Mouse (Mus musculus) ES-E14 (cell line): ENCODE data around the gene Dock6. TPM values are rescaled to one million over a fixed set of nuclear protein-coding genes. Genes with fewer than 3 reads are reported as not detected.
"Not testable (repeated sequence)": the region's sequence is repeated elsewhere in the genome, so short reads cannot be mapped to it uniquely, and the experiment has no call there.

Experiments
- DNase-seq: peaks from one replicate; pipeline ENCODE4 v3.0.0-alpha.2; 2013; ENCODE audit warnings: low read depth, low spot score
- H3K27ac ChIP-seq: 2 replicates; pipeline ENCODE4 v1.5.1; 2012; ENCODE audit warnings: low read depth, mild to moderate bottlenecking, low read length, moderate library complexity, mixed read lengths; ENCODE audit not compliant: poor library complexity, insufficient read depth, severe bottlenecking
- H3K36me3 ChIP-seq: 2 replicates; pipeline ENCODE4 v1.6.1; 2012; ENCODE audit warnings: mild to moderate bottlenecking, low read length, moderate library complexity, mixed read lengths; ENCODE audit not compliant: control insufficient read depth, poor library complexity, insufficient read depth, severe bottlenecking
- H3K4me1 ChIP-seq, 2 experiments: fragments of 150-350 bp in 1 of 2; sonication (generic) in 1 of 2; 2 replicates each; pipeline ENCODE4 v1.6.1; 2012; ENCODE audit warnings: low read length in 2 of 2, mild to moderate bottlenecking in 1 of 2, mixed read lengths in 1 of 2; ENCODE audit not compliant: control insufficient read depth in 2 of 2, insufficient read depth in 2 of 2, poor library complexity in 1 of 2
- H3K4me3 ChIP-seq, 2 experiments: fragments of 150-350 bp in 1 of 2; sonication (generic) in 1 of 2; 2 replicates each; pipeline ENCODE4 v1.5.1; 2012; ENCODE audit warnings: low read length in 2 of 2, low read depth in 1 of 2, mild to moderate bottlenecking in 1 of 2, mixed read lengths in 1 of 2; ENCODE audit not compliant: insufficient read depth in 1 of 2, poor library complexity in 1 of 2, severe bottlenecking in 1 of 2
- H3K9ac ChIP-seq: 2 replicates; pipeline ENCODE4 v1.6.1; 2012; ENCODE audit warnings: low read depth, mild to moderate bottlenecking, low read length, mixed read lengths; ENCODE audit not compliant: poor library complexity, insufficient read depth, severe bottlenecking
- H3K9me3 ChIP-seq: fragments of 150-350 bp; sonication (generic); 2 replicates; pipeline ENCODE4 v1.6.1; 2012; ENCODE audit warnings: low read depth, mild to moderate bottlenecking, low read length; ENCODE audit not compliant: control insufficient read depth, insufficient read depth
- CHD2 ChIP-seq: IDR thresholded peaks from 2 replicates; pipeline ENCODE4 v1.6.1; 2014; ENCODE audit warnings: mild to moderate bottlenecking, low read depth, low read length, inconsistent platforms
- HCFC1 ChIP-seq: IDR thresholded peaks from 2 replicates; pipeline ENCODE4 v1.6.1; 2012; ENCODE audit warnings: low read length, inconsistent platforms, borderline replicate concordance; ENCODE audit not compliant: insufficient read depth
- MAFK ChIP-seq: IDR thresholded peaks from 2 replicates; pipeline ENCODE4 v1.6.1; 2014; ENCODE audit warnings: mild to moderate bottlenecking, low read depth, low read length, inconsistent platforms; ENCODE audit not compliant: insufficient read depth
- ZC3H11A ChIP-seq: IDR thresholded peaks from 2 replicates; pipeline ENCODE4 v1.6.1; 2012; ENCODE audit warnings: low read depth, mild to moderate bottlenecking, inconsistent platforms, low read length, borderline replicate concordance
- ZNF384 ChIP-seq: IDR thresholded peaks from 2 replicates; pipeline ENCODE4 v1.6.1; 2012; ENCODE audit warnings: low read depth, low read length, inconsistent platforms
- in situ Hi-C, 2 experiments: fragments of 600-800 bp; cut with MboI; formaldehyde crosslinking; loops; one replicate each; pipeline ENCODE4 v1.15.1; 2025; ENCODE audit warnings: low sequenced_read_pairs in 2 of 2, inconsistent platforms in 1 of 2; ENCODE audit not compliant: unreplicated experiment in 2 of 2
- total RNA-seq: library from RNA; depleted of rRNA; stranded (reverse); fragments of 300-350 nt; gene quantifications from 2 replicates; pipeline ENCODE4 v1.2.3, GENCODE M21; 2012

The Dock6 gene
- total RNA-seq, 1 experiment: 45.4 TPM

DNA sequence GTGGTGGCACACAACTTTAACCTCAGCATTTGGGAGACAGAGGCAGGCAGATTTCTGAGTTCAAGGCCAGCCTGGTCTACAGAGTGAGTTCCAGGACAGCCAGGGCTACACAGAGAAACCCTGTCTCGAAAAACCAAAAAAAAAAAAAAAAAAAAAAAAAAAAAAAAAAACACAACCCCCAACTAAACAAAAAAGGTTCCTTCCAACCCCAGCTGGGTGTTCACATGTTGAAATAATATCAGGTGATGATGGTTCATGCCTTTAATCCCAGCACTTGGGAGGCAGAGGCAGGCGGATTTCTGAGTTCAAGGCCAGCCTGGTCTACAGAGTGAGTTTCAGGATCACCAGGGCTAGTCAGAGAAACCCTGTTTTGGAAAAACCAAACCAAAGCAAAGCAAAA, 66.1 kb downstream of the Dock6 start:
- peaks cover 6 to 10% of the 10 kb centered on the region in 2 experiments for H3K4me1 ChIP-seq
- not testable (repeated sequence) for H3K9ac ChIP-seq, H3K9me3 ChIP-seq, DNase-seq, H3K4me3 ChIP-seq
- H3K36me3 ChIP-seq: peaks cover 27% of the 10 kb centered on the region
- TF ChIP-seq ZNF384: peak; percentile 64; the same call in 1 of the 2 replicates
- in situ Hi-C loops: loop anchor here in 1 of 2 experiments (10.0 kb wide), 1 partner anchor 438 kb away; the partner anchor contains the start of gene Zfp809
- H3K27ac ChIP-seq: 0 out of 2 replicates have a peak overlapping the region, but pooled peaks have one; percentile 39

- no peak for TF ChIP-seq HCFC1
- TF ChIP-seq CHD2: no peak
- no peak for TF ChIP-seq MAFK
- TF ChIP-seq ZNF384: no peak
- no peak for TF ChIP-seq ZC3H11A
- Histone ChIP-seq H3K4me1 (peaks cover 6 to 10% of the 10 kb centered on the region in 2 experiments), H3K27ac (no peak overlapping the region), H3K4me3 (no peak overlapping the region), H3K9me3 (no peaks in the 10 kb centered on the region), H3K36me3 (peaks cover 30% of the 10 kb centered on the region), H3K9ac (no peak overlapping the region)
- no peak for DNase-seq
- in situ Hi-C loops: loop anchor here in 1 of 2 experiments (10.0 kb wide), 1 partner anchor 440 kb away; the partner anchor contains the start of gene Zfp809
These were observed 67.7 kb downstream of the Dock6 start for GRCm38 (mm10) chr9:21784517-21785307.

- no peak for DNase-seq
- Histone ChIP-seq H3K4me1 (peaks cover 2 to 4% of the 10 kb centered on the region in 2 experiments; a peak in 2 of 4 replicates), H3K9ac (no peak overlapping the region), H3K9me3 (no peaks in the 10 kb centered on the region), H3K36me3 (peaks cover 44% of the 10 kb centered on the region), H3K4me3 (no peak overlapping the region), H3K27ac (no peak overlapping the region)
- in situ Hi-C loops: loop anchor here in 1 of 2 experiments (10.0 kb wide), 1 partner anchor 443 kb away; the partner anchor contains the start of gene Zfp809
- TF ChIP-seq ZC3H11A: no peak
- TF ChIP-seq ZNF384: no peak
- no peak for TF ChIP-seq MAFK
- no peak for TF ChIP-seq CHD2
- TF ChIP-seq HCFC1: no peak
These were observed 70.6 kb downstream of the Dock6 start for GRCm38 (mm10) chr9:21781657-21782468.

DNA sequence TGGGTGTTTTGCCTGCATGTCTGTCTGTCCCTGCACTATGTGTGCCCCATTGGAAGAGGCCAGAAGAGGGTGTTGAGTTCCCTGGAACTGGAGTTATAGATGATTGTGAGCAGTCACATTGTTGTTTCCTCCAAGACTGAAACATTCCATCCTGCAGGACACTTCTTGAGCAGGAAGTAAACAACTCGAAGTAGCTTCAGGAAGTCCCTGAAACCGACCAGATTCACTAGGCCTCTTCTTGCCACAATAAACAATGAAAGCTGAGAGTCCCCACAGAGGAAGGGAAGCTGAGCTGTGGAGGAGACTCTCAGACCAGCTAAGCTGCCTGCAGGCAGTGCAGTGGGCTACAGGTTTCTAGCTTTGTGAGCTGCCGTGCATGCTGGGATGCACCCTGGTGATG, 74.7 kb downstream of the Dock6 start:
- Histone ChIP-seq H3K27ac (no peak overlapping the region), H3K36me3 (peaks cover 53% of the 10 kb centered on the region), H3K9ac (no peak overlapping the region), H3K9me3 (no peaks in the 10 kb centered on the region), H3K4me3 (no peak overlapping the region), H3K4me1 (peaks cover 6 to 12% of the 10 kb centered on the region in 2 experiments; a peak in 1 of 4 replicates)
- no peak for TF ChIP-seq CHD2
- no peak for DNase-seq
- in situ Hi-C loops: no loop called here
